Mouse (Mus musculus) spleen, adult 2 months (tissue): Measurements from ENCODE around the gene Fahd1.

Experiments
- CTCF ChIP-seq: fragments of 200-500 bp; IDR thresholded peaks from 2 replicates; pipeline ENCODE4 v1.5.1; 2011; ENCODE audit warnings: mild to moderate bottlenecking, inconsistent platforms; ENCODE audit not compliant: insufficient read depth, insufficient read length, insufficient replicate concordance; ENCODE audit errors: extremely low read depth
- POLR2A ChIP-seq: fragments of 200-500 bp; IDR thresholded peaks from 2 replicates; pipeline ENCODE4 v1.6.1; 2011; ENCODE audit warnings: low read depth, low read length, inconsistent platforms

DNA sequence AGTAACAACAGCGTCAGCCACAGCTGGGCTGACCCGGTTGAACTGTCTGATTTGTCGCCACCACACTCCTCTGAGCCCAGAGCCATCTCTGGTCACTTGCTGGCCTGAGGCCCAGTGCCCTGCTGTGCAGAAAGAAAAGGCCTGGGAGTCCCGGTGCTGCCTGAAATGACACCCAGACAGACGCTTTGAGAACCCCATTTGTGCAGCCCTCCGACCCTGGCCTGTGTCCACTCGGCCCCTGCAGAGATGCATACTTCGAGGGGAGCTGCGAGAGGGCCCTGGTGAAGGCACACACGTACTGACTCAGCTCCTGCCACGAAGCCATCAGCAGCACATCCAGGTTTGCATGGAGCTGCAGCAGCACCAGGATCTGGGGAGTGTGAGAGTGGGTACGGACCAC, 42.6 kb upstream of the Fahd1 start:
- TF ChIP-seq CTCF (no peak), POLR2A (no peak)
